Mouse (Mus musculus) mouse trophoblast stem cell (cell line): ENCODE measurements around the gene Kank4.

ENCODE experiments used
- in situ Hi-C, 2 experiments: fragments of 300-500 bp; cut with MseI, MboI; formaldehyde crosslinking; loops; 2 replicates in 1 of 2; 3 replicates in 1 of 2; pipeline ENCODE4 v1.15.1; 2025

Gene Kank4

DNA sequence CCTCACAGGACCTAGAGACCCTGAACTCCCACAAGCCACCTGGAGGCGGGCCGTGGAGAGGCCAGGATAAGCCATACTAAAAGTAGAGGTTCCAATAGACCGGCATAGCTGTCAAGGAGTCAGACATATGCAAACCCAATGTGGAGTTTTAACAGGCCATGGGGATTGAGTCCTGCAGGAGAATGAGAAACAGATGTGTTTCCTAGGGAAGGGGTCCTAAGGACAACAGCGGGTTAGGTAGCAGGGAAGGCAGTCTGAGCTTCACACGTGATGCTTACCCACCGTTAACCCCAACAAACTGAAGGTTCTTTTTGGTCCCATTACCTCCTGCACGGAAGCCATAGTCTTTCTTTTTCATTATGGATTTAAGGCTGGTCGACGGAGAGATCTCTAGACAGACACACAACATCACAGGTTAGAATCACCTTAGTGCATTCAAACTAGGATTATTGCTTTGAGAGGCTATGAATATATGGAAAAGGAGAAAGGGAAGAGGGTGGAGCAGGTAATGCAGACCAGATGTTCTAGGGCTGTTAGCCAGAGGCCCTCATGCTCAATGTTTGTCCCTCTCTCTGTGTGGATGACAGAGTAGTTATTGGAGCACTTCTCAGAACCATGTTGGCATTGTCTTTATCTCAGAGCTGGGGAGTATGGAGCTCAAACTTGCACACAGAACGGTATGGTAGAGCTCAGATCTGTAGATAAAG is 40.5 kb downstream of the Kank4 start:
- in situ Hi-C loops, result no loop called here

- in situ Hi-C loops, result no loop called here
Measured at GRCm38 (mm10) chr4:98773785-98774184, 43.6 kb downstream of the Kank4 start.

DNA sequence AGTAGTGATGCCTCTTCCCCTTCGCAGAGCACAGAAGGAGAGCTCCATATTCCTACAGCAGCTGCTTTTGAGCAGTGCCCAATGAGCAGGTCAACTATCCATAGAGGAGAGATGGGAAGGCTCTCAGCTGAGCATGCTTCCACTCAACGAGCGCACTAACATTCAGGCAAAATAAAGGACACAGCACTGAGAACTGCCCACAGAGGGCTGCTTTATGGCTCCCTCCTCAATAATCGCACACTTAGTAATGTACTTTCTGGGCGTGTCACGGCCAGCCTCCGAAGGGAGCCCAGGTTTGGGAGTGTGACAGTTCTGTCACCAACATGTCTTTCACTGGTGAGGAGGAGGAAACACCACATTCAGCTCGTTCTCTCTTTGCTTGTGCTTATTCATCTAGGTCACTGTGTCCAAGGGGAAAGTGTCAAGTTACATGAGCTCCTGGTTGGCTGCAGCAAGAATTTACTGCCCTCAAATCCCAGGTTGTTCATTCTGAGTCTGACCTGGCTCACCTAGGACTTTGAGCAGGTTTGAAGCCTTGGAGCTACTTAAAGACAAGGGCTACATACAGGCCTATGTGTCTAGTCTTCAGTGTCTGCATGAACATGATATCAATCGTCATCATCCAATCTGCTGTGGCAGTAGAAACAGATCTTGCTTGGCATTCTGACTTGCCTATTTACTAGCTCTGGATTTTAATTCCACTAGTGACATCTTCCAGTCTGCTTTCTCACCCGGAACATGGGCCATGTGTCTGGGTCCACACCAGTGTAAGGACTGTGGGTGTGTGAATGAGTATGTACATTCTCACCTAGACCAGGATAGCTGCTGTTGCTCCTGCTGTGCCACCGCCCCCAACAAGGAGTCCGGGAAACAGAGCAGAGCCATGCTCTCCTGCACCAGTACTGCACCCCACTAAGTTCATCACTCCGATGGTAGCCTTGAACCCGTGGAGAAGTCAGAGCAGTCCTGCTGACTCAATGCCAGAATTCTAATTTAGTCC is 49.9 kb downstream of the Kank4 start:
- in situ Hi-C loops, result no loop called here

DNA sequence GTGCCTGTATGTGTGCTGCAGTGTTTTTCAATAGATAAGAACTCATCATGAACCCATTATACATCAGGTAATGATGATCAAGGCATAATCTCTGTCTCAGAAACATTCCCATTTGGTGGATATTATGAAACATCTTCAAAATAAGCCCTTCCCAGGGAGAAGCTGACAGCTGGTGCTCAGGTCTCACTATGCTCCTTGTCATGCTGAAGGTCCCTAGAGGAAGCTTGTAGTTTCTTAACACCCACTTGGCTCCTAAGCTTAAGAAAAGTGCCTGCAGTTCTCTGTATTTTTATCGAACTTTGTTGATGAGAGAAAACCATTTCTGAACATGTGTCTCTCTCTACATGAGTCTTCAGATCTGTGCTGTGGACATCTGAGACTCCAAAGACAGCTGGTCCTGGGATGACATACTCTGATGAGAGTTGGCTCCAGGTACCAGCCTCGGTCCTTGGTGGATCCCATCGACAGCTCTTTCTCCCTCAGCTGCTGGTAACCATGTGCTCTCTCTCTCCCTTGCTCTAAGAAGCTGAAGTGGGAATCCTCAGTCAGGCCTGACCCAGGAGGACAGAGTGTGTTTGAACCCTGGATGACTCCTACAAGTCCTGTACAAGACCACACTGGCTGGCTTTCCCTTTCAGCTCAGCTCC is 58.3 kb downstream of the Kank4 start:
- in situ Hi-C loops, result no loop called here

- in situ Hi-C loops, result no loop called here
Measured at GRCm38 (mm10) chr4:98758012-98758821, 59.1 kb downstream of the Kank4 start.

DNA sequence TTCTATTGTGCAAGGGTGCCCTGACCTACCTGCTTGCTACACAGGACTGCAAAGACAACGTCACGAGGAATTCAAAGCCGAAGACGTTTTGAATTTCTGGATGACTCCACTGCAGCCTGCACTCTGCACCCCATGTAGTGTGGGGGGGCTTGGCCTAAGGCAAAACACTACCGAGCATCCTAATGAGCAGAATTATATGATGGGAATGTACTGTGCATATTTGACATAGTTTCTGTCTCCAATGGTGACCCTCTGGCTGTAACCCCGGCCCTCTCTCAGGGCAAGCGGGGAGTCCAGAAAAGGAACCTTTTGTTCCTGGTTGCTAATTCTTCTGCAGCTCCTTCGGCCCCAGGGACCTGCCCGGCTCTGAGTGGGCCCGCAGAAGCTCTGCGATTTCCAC is 61.2 kb downstream of the Kank4 start:
- in situ Hi-C loops, result no loop called here

DNA sequence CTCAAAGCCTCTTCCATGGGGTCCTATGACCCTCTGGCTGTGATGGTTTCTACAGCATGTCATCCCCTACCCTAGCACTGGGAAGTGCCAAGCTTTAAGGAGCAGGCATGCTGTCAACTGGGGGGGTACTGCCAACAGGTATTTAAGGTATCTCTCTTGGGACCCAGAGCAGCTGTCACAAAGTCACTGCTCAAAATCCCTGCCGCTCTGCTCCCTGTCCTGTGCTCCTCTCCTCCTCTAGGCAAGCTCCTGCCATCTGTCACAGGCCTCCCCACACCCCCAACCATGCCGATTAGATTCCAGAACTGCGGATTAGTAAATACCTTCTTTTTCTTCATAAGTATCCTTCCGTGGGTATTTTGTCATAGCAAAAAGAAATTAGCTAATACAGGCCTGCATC is 62.9 kb downstream of the Kank4 start:
- in situ Hi-C loops, result no loop called here

DNA sequence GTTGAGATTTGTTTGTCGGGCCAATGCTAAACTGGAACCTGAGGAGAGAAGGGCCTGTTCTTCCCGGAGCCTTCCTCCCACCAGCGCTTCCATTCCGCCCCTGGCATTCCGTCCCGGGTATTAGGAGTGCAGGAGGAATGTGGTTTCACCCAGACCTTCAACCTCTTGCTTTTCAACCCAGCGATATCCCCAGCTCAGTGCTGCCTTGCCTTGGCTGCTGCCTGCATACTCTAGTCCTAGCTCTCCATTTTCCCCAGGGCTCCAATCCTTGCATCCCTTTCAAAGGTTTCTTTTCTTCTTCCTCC is 73.5 kb downstream of the Kank4 start:
- in situ Hi-C loops, result loop anchor here (5.0 to 25.0 kb wide), 2 partner anchors 143 to 443 kb away; partner anchors contain the start of gene Atg4c (in 1 of the 2)

DNA sequence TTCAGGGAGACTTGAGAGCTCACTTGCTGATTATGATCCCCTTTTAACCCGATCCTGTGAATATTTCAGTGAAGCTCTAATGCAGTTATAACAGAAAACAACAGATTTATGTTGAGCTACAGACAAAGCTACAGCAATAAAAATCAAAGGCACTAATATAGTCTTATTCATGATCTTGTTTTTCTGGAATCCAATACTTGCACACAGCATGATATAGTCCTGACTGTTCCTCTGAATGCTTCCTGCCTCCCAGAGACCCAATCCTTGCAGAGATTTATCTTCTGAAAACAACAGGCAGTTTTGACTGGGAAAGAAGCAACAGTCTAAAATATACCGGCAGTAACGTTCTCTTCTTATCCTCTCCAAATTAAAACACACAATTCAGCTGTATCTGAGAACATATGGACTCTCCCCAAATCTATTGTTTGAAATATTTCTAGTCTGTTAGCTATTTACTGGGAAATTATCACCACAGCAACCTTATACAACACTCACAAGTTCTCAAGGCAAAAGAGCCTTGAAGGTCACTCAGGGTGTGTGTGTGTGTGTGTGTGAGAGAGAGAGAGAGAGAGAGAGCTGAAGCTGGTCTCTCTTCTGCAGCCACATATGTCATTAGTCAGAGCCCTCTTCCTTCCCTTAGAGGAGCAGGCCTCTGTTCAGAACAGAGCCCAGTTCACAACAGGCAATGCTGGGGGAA is 74.0 kb downstream of the Kank4 start:
- in situ Hi-C loops, result loop anchor here (5.0 to 25.0 kb wide), 2 partner anchors 144 to 444 kb away; partner anchors contain the start of gene Atg4c (in 1 of the 2)

DNA sequence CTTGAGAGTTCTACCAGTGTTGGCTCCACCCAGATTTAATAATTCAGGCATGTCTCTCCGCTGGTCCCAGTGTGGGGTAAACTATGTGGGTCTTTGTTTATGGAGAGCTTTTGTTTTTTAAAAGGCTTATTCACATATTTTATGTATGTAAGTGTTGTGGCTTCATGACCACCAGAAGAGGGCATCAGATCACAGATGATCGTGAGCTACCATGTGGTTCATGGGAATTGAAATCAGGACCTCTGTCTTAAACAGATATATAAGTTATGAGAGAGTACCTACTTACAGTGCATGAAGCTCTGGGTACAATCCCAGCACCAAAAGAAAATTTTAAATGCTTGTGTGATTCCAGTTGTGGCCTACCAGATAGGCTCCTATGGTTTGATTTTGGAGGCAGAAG is 77.6 kb downstream of the Kank4 start:
- in situ Hi-C loops, result loop anchor here (5.0 to 25.0 kb wide), 2 partner anchors 148 to 448 kb away; partner anchors contain the start of gene Atg4c (in 1 of the 2)

- in situ Hi-C loops, result loop anchor here in 1 of 2 experiments (25.0 kb wide), 1 partner anchor 454 kb away; the partner anchor contains the start of gene Atg4c
Measured at GRCm38 (mm10) chr4:98733660-98734059, 83.7 kb downstream of the Kank4 start.

DNA sequence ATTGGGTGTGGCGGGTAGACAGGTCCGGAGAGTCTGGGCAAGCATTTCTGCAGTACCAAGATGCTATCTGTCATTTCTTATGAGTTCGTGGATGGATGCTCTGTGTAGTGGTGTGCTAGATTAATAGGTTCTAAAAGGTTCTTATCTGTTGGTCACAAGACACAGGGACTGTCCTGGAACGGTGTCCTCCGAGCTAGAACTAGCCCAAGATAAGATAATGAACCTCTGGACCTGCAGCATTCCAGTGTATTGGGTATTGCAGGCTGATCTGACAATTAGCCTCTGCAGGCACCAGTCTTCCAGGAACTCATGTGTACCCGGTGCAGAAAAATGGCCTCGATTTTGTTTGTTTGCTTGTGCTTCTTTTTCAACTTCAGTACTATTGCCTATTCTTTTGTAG is 88.6 kb downstream of the Kank4 start:
- in situ Hi-C loops, result loop anchor here in 1 of 2 experiments (10.0 to 25.0 kb wide), 2 partner anchors 156 to 459 kb away; partner anchors contain the start of gene Atg4c

GRCm38 (mm10) chr4:98727959-98728347 is 89.4 kb downstream of the Kank4 start:
- in situ Hi-C loops, result loop anchor here in 1 of 2 experiments (10.0 to 25.0 kb wide), 2 partner anchors 157 to 459 kb away; partner anchors contain the start of gene Atg4c

GRCm38 (mm10) chr4:98727295-98727958 is 89.9 kb downstream of the Kank4 start:
- in situ Hi-C loops, result loop anchor here in 1 of 2 experiments (10.0 to 25.0 kb wide), 2 partner anchors 157 to 460 kb away; partner anchors contain the start of gene Atg4c

GRCm38 (mm10) chr4:98726590-98727237 is 90.6 kb downstream of the Kank4 start, which contains the start of gene L1td1:
L1td1 (plus strand) TSS chr4:98726734.
- in situ Hi-C loops, result loop anchor here in 1 of 2 experiments (10.0 to 25.0 kb wide), 2 partner anchors 158 to 461 kb away; partner anchors contain the start of gene Atg4c

GRCm38 (mm10) chr4:98725439-98725838 is 91.9 kb downstream of the Kank4 start:
- in situ Hi-C loops, result loop anchor here in 1 of 2 experiments (10.0 to 25.0 kb wide), 2 partner anchors 159 to 462 kb away; partner anchors contain the start of gene Atg4c

GRCm38 (mm10) chr4:98724682-98725081 is 92.7 kb downstream of the Kank4 start:
- in situ Hi-C loops, result loop anchor here in 1 of 2 experiments (10.0 to 25.0 kb wide), 2 partner anchors 160 to 463 kb away; partner anchors contain the start of gene Atg4c

GRCm38 (mm10) chr4:98722454-98722853 is 94.9 kb downstream of the Kank4 start:
- in situ Hi-C loops, result loop anchor here in 1 of 2 experiments (10.0 kb wide), 1 partner anchor 162 kb away; no protein-coding TSS in a partner anchor
